Mouse (Mus musculus): Measurements from ENCODE around the gene Sptlc2.

- TF ChIP-seq CTCF (conservative IDR thresholded peaks at IDR 0.05; ENCODE audit: insufficient read depth, insufficient read length, low read depth, low read length) (no peak), POLR2A (IDR thresholded peaks at IDR 0.05; ENCODE audit: low read depth, low read length) (no peak)
Observed at GRCm38 (mm10) chr12:87274853-87275831, 113.0 kb downstream of the Sptlc2 start.

All from kidney, adult 2 months (tissue).